Mouse (Mus musculus) midbrain, embryonic 13.5 days (tissue): Measurements from ENCODE around the gene Mfge8. TPM values are rescaled to one million over a fixed set of nuclear protein-coding genes. Genes with fewer than 3 reads are reported as not detected.
A peak's percentile ranks its signal among the peaks of the same experiment; 100 is the strongest.

Source experiments
- ATAC-seq: fragments of 200-750 bp; cut with Nextera tagmentation; 2 replicates; pipeline ENCODE4 v1.8.0; 2017; ENCODE audit warnings: mild to moderate bottlenecking, moderate TSS enrichment, moderate library complexity
- H3K27ac ChIP-seq: fragments of 300-500 bp; sonication (generic); 2 replicates; pipeline ENCODE4 v1.5.1; 2015; ENCODE audit warnings: inconsistent platforms, mild to moderate bottlenecking, moderate library complexity
- H3K27me3 ChIP-seq: fragments of 300-500 bp; sonication (generic); 2 replicates; pipeline ENCODE4 v1.6.1; 2015; ENCODE audit warnings: mild to moderate bottlenecking, inconsistent platforms
- H3K36me3 ChIP-seq: fragments of 300-500 bp; sonication (generic); 2 replicates; pipeline ENCODE4 v1.6.1; 2015; ENCODE audit warnings: mild to moderate bottlenecking, inconsistent platforms
- H3K4me1 ChIP-seq: fragments of 300-500 bp; sonication (generic); replicated peaks from 2 replicates; pipeline ENCODE4 v1.6.1; 2015; ENCODE audit warnings: inconsistent platforms
- H3K4me2 ChIP-seq: fragments of 300-500 bp; sonication (generic); replicated peaks from 2 replicates; pipeline ENCODE4 v1.6.1; 2015; ENCODE audit warnings: moderate library complexity, mild to moderate bottlenecking, inconsistent platforms
- H3K4me3 ChIP-seq: fragments of 300-500 bp; sonication (generic); replicated peaks from 2 replicates; pipeline ENCODE4 v1.5.1; 2015; ENCODE audit warnings: mild to moderate bottlenecking, inconsistent platforms
- H3K9ac ChIP-seq: fragments of 300-500 bp; sonication (generic); replicated peaks from 2 replicates; pipeline ENCODE4 v1.6.1; 2015; ENCODE audit warnings: mild to moderate bottlenecking, inconsistent platforms
- H3K9me3 ChIP-seq: fragments of 300-500 bp; sonication (generic); 2 replicates; pipeline ENCODE4 v1.6.1; 2016; ENCODE audit warnings: mild to moderate bottlenecking, inconsistent platforms
- WGBS: fragments of 180-500 bp; shearing (Covaris S2); methylation state at CpG from one replicate; pipeline ENCODE4 v1.1.7; 2015; 5-methylcytosine and 5-hydroxymethylcytosine counted together
- polyA plus RNA-seq: library from polyadenylated mRNA; unstranded; fragments of >200 nt; fragmentation: Nextera tagmentation; extraction: Ambion mirVana; gene quantifications from 2 replicates; pipeline ENCODE4 v1.2.1, GENCODE M21; 2015

Mfge8 gene
- polyA plus RNA-seq, result 46.4 and 50.7 TPM in 2 replicates

- H3K4me3 ChIP-seq, result peak within 1 kb of the TSS; percentile 49
- peak; percentile 88 for ATAC-seq
- 0 out of 2 replicates have a peak, but pooled peaks cover 3% of the 10 kb centered on the region for H3K27me3 ChIP-seq
- H3K27ac ChIP-seq, result no peak within 1 kb of the TSS
- 0% methylated on average over 39 of the region's 39 CpGs for WGBS
- H3K9me3 ChIP-seq, result no peaks in the 10 kb centered on the region
- no peaks in the 10 kb centered on the region for H3K36me3 ChIP-seq
- peak within 1 kb of the TSS; percentile 77 for H3K4me2 ChIP-seq
- H3K9ac ChIP-seq, result peak within 1 kb of the TSS; percentile 63
- H3K4me1 ChIP-seq, result peaks cover 25% of the 10 kb centered on the region
These were observed at the start of gene Mfge8 for GRCm38 (mm10) chr7:79148711-79149266. TSS of gene Mfge8 (minus strand) at chr7:79149060.

- H3K27ac ChIP-seq, result peak overlapping the region; percentile 52
- H3K27me3 ChIP-seq, result no peaks in the 10 kb centered on the region
- no peaks in the 10 kb centered on the region for H3K9me3 ChIP-seq
- H3K9ac ChIP-seq, result no peak overlapping the region
- H3K4me2 ChIP-seq, result no peak overlapping the region
- no peaks in the 10 kb centered on the region for H3K36me3 ChIP-seq
- H3K4me1 ChIP-seq, result peaks cover 24% of the 10 kb centered on the region
- ATAC-seq, result peak; percentile 85
- 71% methylated on average over 16 of the region's 16 CpGs for WGBS
- H3K4me3 ChIP-seq, result no peak overlapping the region
These were observed 45.9 kb upstream of the Mfge8 start for GRCm38 (mm10) chr7:79194560-79195413.

GRCm38 (mm10) chr7:79193936-79194335, 45.1 kb upstream of the Mfge8 start:
- Histone ChIP-seq H3K27ac (no peak overlapping the region), H3K9me3 (no peaks in the 10 kb centered on the region), H3K9ac (no peak overlapping the region), H3K27me3 (no peaks in the 10 kb centered on the region), H3K4me2 (no peak overlapping the region), H3K4me1 (peaks cover 30% of the 10 kb centered on the region), H3K36me3 (no peaks in the 10 kb centered on the region), H3K4me3 (no peak overlapping the region)
- no peak for ATAC-seq
- WGBS, result 78% methylated on average over 5 of the region's 5 CpGs

- Histone ChIP-seq H3K4me1 (peaks cover 30% of the 10 kb centered on the region), H3K27ac (no peak overlapping the region), H3K27me3 (no peaks in the 10 kb centered on the region), H3K9ac (no peak overlapping the region), H3K9me3 (no peaks in the 10 kb centered on the region), H3K4me3 (no peak overlapping the region), H3K4me2 (no peak overlapping the region), H3K36me3 (no peaks in the 10 kb centered on the region)
- WGBS, result 73% methylated on average over 5 of the region's 5 CpGs
- ATAC-seq, result no peak
These were observed 42.6 kb upstream of the Mfge8 start for GRCm38 (mm10) chr7:79191501-79191900.

GRCm38 (mm10) chr7:79190592-79190991, 41.7 kb upstream of the Mfge8 start:
- H3K27ac ChIP-seq, result peak overlapping the region; percentile 53; the same call in 1 of the 2 replicates
- H3K9me3 ChIP-seq, result no peaks in the 10 kb centered on the region
- H3K4me3 ChIP-seq, result no peak overlapping the region
- H3K27me3 ChIP-seq, result no peaks in the 10 kb centered on the region
- ATAC-seq, result peak; percentile 62
- no peaks in the 10 kb centered on the region for H3K36me3 ChIP-seq
- H3K4me1 ChIP-seq, result peaks cover 30% of the 10 kb centered on the region
- no peak overlapping the region for H3K9ac ChIP-seq
- H3K4me2 ChIP-seq, result no peak overlapping the region
- 32% methylated on average over 3 of the region's 3 CpGs for WGBS

GRCm38 (mm10) chr7:79189211-79189610, 40.4 kb upstream of the Mfge8 start:
- Histone ChIP-seq H3K9me3 (no peaks in the 10 kb centered on the region), H3K4me3 (no peak overlapping the region), H3K4me2 (no peak overlapping the region), H3K27ac (no peak overlapping the region), H3K9ac (no peak overlapping the region), H3K4me1 (peaks cover 22% of the 10 kb centered on the region), H3K36me3 (no peaks in the 10 kb centered on the region), H3K27me3 (no peaks in the 10 kb centered on the region)
- 19% methylated on average over 3 of the region's 5 CpGs for WGBS
- peak; percentile 62; the same call in 1 of the 2 replicates for ATAC-seq

GRCm38 (mm10) chr7:79187591-79187990, 38.7 kb upstream of the Mfge8 start:
- peaks cover 22% of the 10 kb centered on the region for H3K4me1 ChIP-seq
- ATAC-seq, result no peak
- no peaks in the 10 kb centered on the region for H3K27me3 ChIP-seq
- no peak overlapping the region for H3K4me2 ChIP-seq
- no peak overlapping the region for H3K9ac ChIP-seq
- H3K36me3 ChIP-seq, result no peaks in the 10 kb centered on the region
- no peak overlapping the region for H3K4me3 ChIP-seq
- no peaks in the 10 kb centered on the region for H3K9me3 ChIP-seq
- 95% methylated on average over 2 of the region's 2 CpGs for WGBS
- H3K27ac ChIP-seq, result no peak overlapping the region

- H3K27me3 ChIP-seq, result no peaks in the 10 kb centered on the region
- WGBS, result 60% methylated on average over 1 of the region's 1 CpGs
- no peaks in the 10 kb centered on the region for H3K4me1 ChIP-seq
- H3K9me3 ChIP-seq, result no peaks in the 10 kb centered on the region
- no peak overlapping the region for H3K4me3 ChIP-seq
- H3K9ac ChIP-seq, result no peak overlapping the region
- no peak overlapping the region for H3K27ac ChIP-seq
- no peaks in the 10 kb centered on the region for H3K36me3 ChIP-seq
- H3K4me2 ChIP-seq, result no peak overlapping the region
- no peak for ATAC-seq
These were observed 34.6 kb upstream of the Mfge8 start for GRCm38 (mm10) chr7:79183417-79183816.

GRCm38 (mm10) chr7:79173800-79174199, 24.9 kb upstream of the Mfge8 start:
- Histone ChIP-seq H3K9ac (no peak overlapping the region), H3K9me3 (no peaks in the 10 kb centered on the region), H3K4me2 (no peak overlapping the region), H3K27ac (no peak overlapping the region), H3K4me1 (no peaks in the 10 kb centered on the region), H3K27me3 (no peaks in the 10 kb centered on the region), H3K36me3 (no peaks in the 10 kb centered on the region), H3K4me3 (no peak overlapping the region)
- no peak for ATAC-seq
- WGBS, result 89% methylated on average over 3 of the region's 3 CpGs

GRCm38 (mm10) chr7:79171782-79172181, 22.9 kb upstream of the Mfge8 start:
- no peaks in the 10 kb centered on the region for H3K27me3 ChIP-seq
- 83% methylated on average over 1 of the region's 1 CpGs for whole genome bisulfite sequencing
- no peaks in the 10 kb centered on the region for H3K36me3 ChIP-seq
- H3K4me3 ChIP-seq, result no peak overlapping the region
- H3K4me2 ChIP-seq, result no peak overlapping the region
- H3K9ac ChIP-seq, result no peak overlapping the region
- H3K4me1 ChIP-seq, result no peaks in the 10 kb centered on the region
- no peaks in the 10 kb centered on the region for H3K9me3 ChIP-seq
- ATAC-seq, result no peak
- H3K27ac ChIP-seq, result no peak overlapping the region

- H3K27me3 ChIP-seq, result no peaks in the 10 kb centered on the region
- no peaks in the 10 kb centered on the region for H3K4me1 ChIP-seq
- H3K36me3 ChIP-seq, result no peaks in the 10 kb centered on the region
- ATAC-seq, result no peak
- H3K9me3 ChIP-seq, result no peaks in the 10 kb centered on the region
- no peak overlapping the region for H3K4me2 ChIP-seq
- no peak overlapping the region for H3K9ac ChIP-seq
- H3K27ac ChIP-seq, result no peak overlapping the region
- 57% methylated on average over 14 of the region's 14 CpGs for WGBS
- no peak overlapping the region for H3K4me3 ChIP-seq
These were observed 18.2 kb upstream of the Mfge8 start for GRCm38 (mm10) chr7:79167006-79167562.

GRCm38 (mm10) chr7:79159406-79159805, 10.5 kb upstream of the Mfge8 start:
- no peak overlapping the region for H3K4me2 ChIP-seq
- no peaks in the 10 kb centered on the region for H3K36me3 ChIP-seq
- H3K4me3 ChIP-seq, result no peak overlapping the region
- H3K9me3 ChIP-seq, result no peaks in the 10 kb centered on the region
- H3K27ac ChIP-seq, result no peak overlapping the region
- H3K4me1 ChIP-seq, result no peaks in the 10 kb centered on the region
- WGBS, result 81% methylated on average over 1 of the region's 1 CpGs
- no peak for ATAC-seq
- H3K27me3 ChIP-seq, result no peaks in the 10 kb centered on the region
- H3K9ac ChIP-seq, result no peak overlapping the region
